Mouse (Mus musculus) cortical plate, adult 2 months (tissue): ENCODE results near the gene Fyb.

ENCODE experiments used
- CTCF ChIP-seq: fragments of 200-500 bp; IDR thresholded peaks from 2 replicates; pipeline ENCODE4 v1.5.1; 2011; ENCODE audit warnings: mild to moderate bottlenecking, control low read depth, low read length; ENCODE audit not compliant: insufficient read depth; ENCODE audit errors: extremely low read depth
- POLR2A ChIP-seq: fragments of 200-500 bp; IDR thresholded peaks from 2 replicates; pipeline ENCODE4 v1.6.1; 2011; ENCODE audit warnings: mild to moderate bottlenecking, low read length, control low read depth; ENCODE audit not compliant: insufficient read depth; ENCODE audit errors: extremely low read depth

DNA sequence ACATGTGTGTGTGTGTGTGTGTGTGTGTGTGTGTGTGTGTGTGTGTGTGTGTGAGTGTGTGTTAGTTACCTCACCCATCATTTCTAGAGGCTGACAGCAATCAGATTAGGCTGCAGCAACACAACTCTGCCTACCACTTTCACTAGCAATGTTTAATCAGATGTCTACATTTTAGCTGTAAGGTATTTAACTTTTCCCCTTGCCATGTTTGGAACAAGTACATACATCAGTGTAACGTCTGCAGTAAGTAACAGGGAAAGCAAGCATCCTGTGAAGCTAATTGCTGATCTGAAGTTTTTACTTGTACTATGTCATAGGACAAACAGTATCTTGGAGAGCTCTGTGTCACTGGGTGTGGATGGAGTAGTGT lies 70.6 kb downstream of the Fyb start:
- TF ChIP-seq POLR2A (no peak), CTCF (no peak)
